ENCODE assay signal across 9 mouse cellular contexts in genomic region chr5:123975668-123976180, GRCm38 (mm10). TPM values are rescaled to one million over a fixed set of nuclear protein-coding genes. Genes with fewer than 3 reads are reported as not detected.
DNase-seq lines count a peak whose midpoint lies in the region; ATAC-seq and TF ChIP-seq lines count a peak whose summit lies in the region.
"Had no signal": no experiment of that assay in that cellular context is flagged by ENCODE, and none has a peak within 500 bp of the region (broad histone marks: within the 10 kb centered on the region; RNA-seq: fewer than 3 reads in every experiment).

No protein-coding gene starts in this region.

- no peaks in the 10 kb centered on the region; the same call in 1 of the 2 replicates for H3K4me1 ChIP-seq in intestine, embryonic 14.5 days (replicated peaks; ENCODE audit: control insufficient read depth, insufficient read depth, low read length)
- peaks cover 57% of the 10 kb centered on the region for H3K4me1 ChIP-seq in liver, embryonic 13.5 days (replicated peaks)
- H3K4me1 ChIP-seq in stomach, embryonic 14.5 days (ENCODE audit: control insufficient read depth, insufficient read depth, low read length), result peaks cover 8% of the 10 kb centered on the region
- H3K4me1 ChIP-seq in forebrain, embryonic 14.5 days (ENCODE audit: control insufficient read depth, insufficient read depth, low read length), result peaks cover 8% of the 10 kb centered on the region; the same call in 1 of the 2 replicates

- H3K4me2 ChIP-seq in intestine, embryonic 14.5 days (ENCODE audit: low read length), result peak overlapping the region; percentile 82
- H3K4me2 ChIP-seq in liver, embryonic 13.5 days, result peak overlapping the region; percentile 97
- H3K4me2 ChIP-seq in stomach, embryonic 14.5 days (replicated peaks; ENCODE audit: low read depth, low read length), result peak overlapping the region; percentile 86
- no peak overlapping the region for H3K4me2 ChIP-seq in forebrain, embryonic 14.5 days (ENCODE audit: low read length)

- H3K9ac ChIP-seq in intestine, embryonic 14.5 days (ENCODE audit: low read length), result no peak overlapping the region
- no peak overlapping the region for H3K9ac ChIP-seq in liver, embryonic 13.5 days
- no peak overlapping the region for H3K9ac ChIP-seq in stomach, embryonic 14.5 days (replicated peaks; ENCODE audit: low read depth, low read length)
- H3K9ac ChIP-seq in forebrain, embryonic 14.5 days (ENCODE audit: low read length), result no peak overlapping the region

- H3K4me3 ChIP-seq in layer of hippocampus, adult 2 months, result peak overlapping the region; percentile 82; the same call in 1 of the 2 replicates
- no peak overlapping the region for H3K4me3 ChIP-seq in intestine, embryonic 14.5 days (ENCODE audit: low read depth, low read length)
- peak overlapping the region; percentile 75 for H3K4me3 ChIP-seq in liver, embryonic 13.5 days (replicated peaks)
- 0 out of 2 replicates have a peak overlapping the region, but pooled peaks have one; percentile 65 for H3K4me3 ChIP-seq in stomach, embryonic 14.5 days (ENCODE audit: low read depth, low read length)
- no peak overlapping the region for H3K4me3 ChIP-seq in forebrain, embryonic 14.5 days (ENCODE audit: low read depth, low read length)

- no peaks in the 10 kb centered on the region for H3K36me3 ChIP-seq in intestine, embryonic 14.5 days (ENCODE audit: control insufficient read depth, insufficient read depth, low read length)
- H3K36me3 ChIP-seq in liver, embryonic 13.5 days, result no peaks in the 10 kb centered on the region
- no peaks in the 10 kb centered on the region for H3K36me3 ChIP-seq in stomach, embryonic 14.5 days (ENCODE audit: control insufficient read depth, insufficient read depth, low read length)
- H3K36me3 ChIP-seq in forebrain, embryonic 14.5 days (ENCODE audit: control insufficient read depth, insufficient read depth, low read length), result no peaks in the 10 kb centered on the region

- H3K27me3 ChIP-seq in intestine, embryonic 14.5 days (replicated peaks; ENCODE audit: control insufficient read depth, insufficient read depth, low read length), result peaks cover 19% of the 10 kb centered on the region
- H3K27me3 ChIP-seq in liver, embryonic 13.5 days, result peaks cover 48% of the 10 kb centered on the region
- peaks cover 10% of the 10 kb centered on the region; the same call in 1 of the 2 replicates for H3K27me3 ChIP-seq in stomach, embryonic 14.5 days (ENCODE audit: control insufficient read depth, insufficient read depth, low read length)
- no peaks in the 10 kb centered on the region for H3K27me3 ChIP-seq in forebrain, embryonic 14.5 days (replicated peaks; ENCODE audit: control insufficient read depth, insufficient read depth, low read length)

- DNase-seq in layer of hippocampus, adult 2 months (ENCODE audit: low spot score in 2 of 2), result no peak
- DNase-seq in layer of hippocampus, postnatal 25 days (ENCODE audit: extremely low spot score in 1 of 2, low spot score in 1 of 2), result no peak
- DNase-seq in intestine, embryonic 14.5 days (ENCODE audit: low spot score), result no peak
- DNase-seq in liver, embryonic 13.5 days, result no peak
- DNase-seq in adipocyte (ENCODE audit: low spot score), result no peak
- DNase-seq in thymus, postnatal 36 days, result no peak
- DNase-seq in forebrain, embryonic 14.5 days (ENCODE audit: low spot score), result no peak
- DNase-seq: layer of hippocampus, postnatal 36 days had no signal

- no peak for TF ChIP-seq CTCF in layer of hippocampus, adult 2 months (conservative IDR thresholded peaks at IDR 0.05)

- WGBS in intestine, embryonic 14.5 days, result 51% methylated on average over 6 of the region's 6 CpGs
- WGBS in liver, embryonic 13.5 days (ENCODE audit: insufficient replicate concordance), result 53% methylated on average over 6 of the region's 6 CpGs
- 48% methylated on average over 6 of the region's 6 CpGs for WGBS in stomach, embryonic 14.5 days
- WGBS in forebrain, embryonic 14.5 days, result 80% methylated on average over 6 of the region's 6 CpGs

- ATAC-seq in intestine, embryonic 14.5 days (replicated peaks; ENCODE audit: low FRiP score, low TSS enrichment, low read depth), result peak; percentile 42
- ATAC-seq in liver, embryonic 13.5 days (ENCODE audit: low read depth), result no peak
- peak; percentile 57 for ATAC-seq in stomach, embryonic 14.5 days (ENCODE audit: insufficient number of reproducible peaks, insufficient read depth, low FRiP score, low read depth)
- no peak for ATAC-seq in forebrain, embryonic 14.5 days

- peak overlapping the region; percentile 46; the same call in 1 of the 2 replicates for H3K27ac ChIP-seq in layer of hippocampus, adult 2 months
- peak overlapping the region; percentile 39; the same call in 1 of the 2 replicates for H3K27ac ChIP-seq in intestine, embryonic 14.5 days (ENCODE audit: low read depth)
- peak overlapping the region; percentile 19; the same call in 1 of the 2 replicates for H3K27ac ChIP-seq in liver, embryonic 13.5 days
- H3K27ac ChIP-seq in stomach, embryonic 14.5 days (ENCODE audit: low read length), result peak overlapping the region; percentile 72; the same call in 1 of the 2 replicates
- H3K27ac ChIP-seq in forebrain, embryonic 14.5 days (ENCODE audit: low read depth, low read length), result no peak overlapping the region

- no peaks in the 10 kb centered on the region for H3K9me3 ChIP-seq in intestine, embryonic 14.5 days (ENCODE audit: control insufficient read depth, low read length)
- H3K9me3 ChIP-seq in liver, embryonic 13.5 days (replicated peaks), result no peaks in the 10 kb centered on the region
- no peaks in the 10 kb centered on the region for H3K9me3 ChIP-seq in stomach, embryonic 14.5 days (ENCODE audit: control insufficient read depth, low read depth, low read length)
- H3K9me3 ChIP-seq in forebrain, embryonic 14.5 days (replicated peaks; ENCODE audit: control insufficient read depth, low read length), result no peaks in the 10 kb centered on the region

RNA-seq across cellular contexts. Expression of gene Hip1r, which starts 2.3 kb away (rescaled TPM):
- 10 to 100 TPM; 42.8 to 43.8 TPM for total RNA-seq in layer of hippocampus, adult 2 months (2021)
- 10 to 100 TPM; 48.8 to 51.3 TPM for total RNA-seq in layer of hippocampus, postnatal 25 days (2021)
- 14.7 and 17.5 TPM in 2 replicates for polyA plus RNA-seq in intestine, embryonic 14.5 days (2014; fragmentation: Nextera tagmentation; extraction: Ambion mirVana)
- 11.3 and 12.9 TPM in 2 replicates for polyA plus RNA-seq in liver, embryonic 13.5 days (2015; fragmentation: Nextera tagmentation; extraction: Ambion mirVana)
- polyA plus RNA-seq in stomach, embryonic 14.5 days (2014; fragmentation: Nextera tagmentation; extraction: Ambion mirVana), result 14.4 and 16.9 TPM in 2 replicates
- polyA plus RNA-seq in forebrain, embryonic 14.5 days (2014; fragmentation: Nextera tagmentation; extraction: Ambion mirVana), result 12.4 and 27.1 TPM in 2 replicates

RNA-seq across cellular contexts. Expression of gene Ccdc62, which starts 45.2 kb away (rescaled TPM):
- total RNA-seq in layer of hippocampus, adult 2 months (2021), result 1 to 10 TPM; 2.6 to 4.5 TPM
- total RNA-seq in layer of hippocampus, postnatal 25 days (2021), result 1 to 10 TPM; 3.5 to 4.3 TPM
- polyA plus RNA-seq in intestine, embryonic 14.5 days (2014; fragmentation: Nextera tagmentation; extraction: Ambion mirVana), result 5.5 and 9.1 TPM in 2 replicates
- polyA plus RNA-seq in liver, embryonic 13.5 days (2015; fragmentation: Nextera tagmentation; extraction: Ambion mirVana), result 3.6 and 4.1 TPM in 2 replicates
- 9.0 and 9.3 TPM in 2 replicates for polyA plus RNA-seq in stomach, embryonic 14.5 days (2014; fragmentation: Nextera tagmentation; extraction: Ambion mirVana)
- 4.3 and 5.3 TPM in 2 replicates for polyA plus RNA-seq in forebrain, embryonic 14.5 days (2014; fragmentation: Nextera tagmentation; extraction: Ambion mirVana)

RNA-seq across cellular contexts. Expression of gene Gm43518, which starts 48.5 kb away (rescaled TPM):
- 1 to 10 TPM in 1 of 2 experiments, under 1 TPM in 1; 0.87 to 1.3 TPM for total RNA-seq in layer of hippocampus, adult 2 months (2021)
- total RNA-seq in layer of hippocampus, postnatal 25 days (2021), result 1 to 10 TPM in 1 of 2 experiments, under 1 TPM in 1; 0.54 to 1.4 TPM
- 1.4 and 2.3 TPM in 2 replicates for polyA plus RNA-seq in intestine, embryonic 14.5 days (2014; fragmentation: Nextera tagmentation; extraction: Ambion mirVana)
- polyA plus RNA-seq in liver, embryonic 13.5 days (2015; fragmentation: Nextera tagmentation; extraction: Ambion mirVana), result 0.92 and 1.2 TPM in 2 replicates
- 3.7 and 4.0 TPM in 2 replicates for polyA plus RNA-seq in stomach, embryonic 14.5 days (2014; fragmentation: Nextera tagmentation; extraction: Ambion mirVana)
- polyA plus RNA-seq in forebrain, embryonic 14.5 days (2014; fragmentation: Nextera tagmentation; extraction: Ambion mirVana), result 0.70 and 0.88 TPM in 2 replicates

RNA-seq across cellular contexts. Expression of gene Vps37b, which starts 56.3 kb away (rescaled TPM):
- 10 to 100 TPM; 36.8 to 42.2 TPM for total RNA-seq in layer of hippocampus, adult 2 months (2021)
- total RNA-seq in layer of hippocampus, postnatal 25 days (2021), result 10 to 100 TPM; 41.2 to 47.2 TPM
- polyA plus RNA-seq in intestine, embryonic 14.5 days (2014; fragmentation: Nextera tagmentation; extraction: Ambion mirVana), result 26.4 and 27.7 TPM in 2 replicates
- 16.1 and 18.0 TPM in 2 replicates for polyA plus RNA-seq in liver, embryonic 13.5 days (2015; fragmentation: Nextera tagmentation; extraction: Ambion mirVana)
- 29.3 and 31.5 TPM in 2 replicates for polyA plus RNA-seq in stomach, embryonic 14.5 days (2014; fragmentation: Nextera tagmentation; extraction: Ambion mirVana)
- 70.5 and 86.6 TPM in 2 replicates for polyA plus RNA-seq in forebrain, embryonic 14.5 days (2014; fragmentation: Nextera tagmentation; extraction: Ambion mirVana)

Comparison
In these comparisons a context has a peak if more than half of its experiments do, and no peak if none do; other contexts are left out.
1. H3K4me3 ChIP-seq: peak in layer of hippocampus, adult 2 months (single experiment), liver, embryonic 13.5 days (single experiment) and stomach, embryonic 14.5 days (single experiment); none in intestine, embryonic 14.5 days (single experiment) and forebrain, embryonic 14.5 days (single experiment).
2. ATAC-seq: peak in intestine, embryonic 14.5 days (single experiment) and stomach, embryonic 14.5 days (single experiment); none in liver, embryonic 13.5 days (single experiment) and forebrain, embryonic 14.5 days (single experiment).